Mouse (Mus musculus): ENCODE measurements around the gene Erp27. TPM values are rescaled to one million over a fixed set of nuclear protein-coding genes. Genes with fewer than 3 reads are reported as not detected.

Erp27 gene
- polyA plus RNA-seq, 1 experiment from 2014 or later = 0.34 TPM

- H3K27me3 ChIP-seq (ENCODE audit: control insufficient read depth, insufficient read depth, low read length) = no peaks in the 10 kb centered on the region
- no peak overlapping the region for H3K27ac ChIP-seq (ENCODE audit: low read depth, low read length)
- H3K9ac ChIP-seq (ENCODE audit: low read depth, low read length) = no peak overlapping the region
- H3K4me3 ChIP-seq (ENCODE audit: low read depth, low read length) = no peak overlapping the region
- H3K36me3 ChIP-seq (ENCODE audit: control insufficient read depth, insufficient read depth, low read length) = no peaks in the 10 kb centered on the region
- H3K9me3 ChIP-seq (ENCODE audit: control insufficient read depth, low read length) = no peaks in the 10 kb centered on the region
- no peaks in the 10 kb centered on the region for H3K4me1 ChIP-seq (replicated peaks; ENCODE audit: control insufficient read depth, insufficient read depth, low read length)
- DNase-seq (ENCODE audit: low spot score) = no peak
- 90% methylated on average over 8 of the region's 8 CpGs for WGBS
- no peak for ATAC-seq (ENCODE audit: low FRiP score)
- H3K4me2 ChIP-seq (replicated peaks; ENCODE audit: low read depth, low read length) = no peak overlapping the region
Observed at GRCm38 (mm10) chr6:136954715-136955114, 32.7 kb upstream of the Erp27 start.

DNA sequence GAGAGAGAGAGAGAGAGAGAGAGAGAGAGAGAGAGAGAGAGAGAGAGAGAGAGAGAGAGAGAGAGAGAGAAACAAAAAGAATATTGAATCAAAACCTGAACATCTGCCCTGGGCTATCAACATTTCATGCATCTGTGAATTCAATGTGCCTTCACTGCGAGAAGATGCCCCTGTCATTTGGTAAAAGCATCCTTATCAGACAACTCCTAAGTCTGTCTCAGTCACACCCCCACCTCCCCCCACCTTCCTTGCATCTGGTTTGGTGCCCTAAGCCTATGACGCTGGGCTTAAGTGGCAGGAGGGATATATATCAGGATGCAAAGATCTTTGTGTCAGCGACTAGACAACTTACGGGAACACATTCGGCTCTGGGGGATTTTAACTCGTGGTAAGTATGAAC lies 32.2 kb upstream of the Erp27 start:
- no peak for DNase-seq (ENCODE audit: low spot score)

GRCm38 (mm10) chr6:136952930-136953329 lies 30.9 kb upstream of the Erp27 start:
- Histone ChIP-seq H3K4me1 (replicated peaks; ENCODE audit: control insufficient read depth, insufficient read depth, low read length) (no peaks in the 10 kb centered on the region), H3K9ac (ENCODE audit: low read depth, low read length) (no peak overlapping the region), H3K36me3 (ENCODE audit: control insufficient read depth, insufficient read depth, low read length) (no peaks in the 10 kb centered on the region), H3K9me3 (ENCODE audit: control insufficient read depth, low read length) (no peaks in the 10 kb centered on the region), H3K27ac (ENCODE audit: low read depth, low read length) (no peak overlapping the region), H3K4me2 (replicated peaks; ENCODE audit: low read depth, low read length) (no peak overlapping the region), H3K27me3 (ENCODE audit: control insufficient read depth, insufficient read depth, low read length) (no peaks in the 10 kb centered on the region), H3K4me3 (ENCODE audit: low read depth, low read length) (no peak overlapping the region)
- no peak for ATAC-seq (ENCODE audit: low FRiP score)
- no peak for DNase-seq (ENCODE audit: low spot score)
- 90% methylated on average over 9 of the region's 9 CpGs for WGBS

More for the DNA sequence above, 32.2 kb upstream of the Erp27 start:
- H3K9me3 ChIP-seq (ENCODE audit: control insufficient read depth, low read length) = no peaks in the 10 kb centered on the region
- 94% methylated on average over 6 of the region's 6 CpGs for WGBS
- H3K36me3 ChIP-seq (ENCODE audit: control insufficient read depth, insufficient read depth, low read length) = no peaks in the 10 kb centered on the region
- ATAC-seq (ENCODE audit: low FRiP score) = no peak
- H3K9ac ChIP-seq (ENCODE audit: low read depth, low read length) = no peak overlapping the region
- H3K4me3 ChIP-seq (ENCODE audit: low read depth, low read length) = no peak overlapping the region
- H3K27ac ChIP-seq (ENCODE audit: low read depth, low read length) = no peak overlapping the region
- no peak overlapping the region for H3K4me2 ChIP-seq (replicated peaks; ENCODE audit: low read depth, low read length)
- no peaks in the 10 kb centered on the region for H3K27me3 ChIP-seq (ENCODE audit: control insufficient read depth, insufficient read depth, low read length)
- no peaks in the 10 kb centered on the region for H3K4me1 ChIP-seq (replicated peaks; ENCODE audit: control insufficient read depth, insufficient read depth, low read length)

DNA sequence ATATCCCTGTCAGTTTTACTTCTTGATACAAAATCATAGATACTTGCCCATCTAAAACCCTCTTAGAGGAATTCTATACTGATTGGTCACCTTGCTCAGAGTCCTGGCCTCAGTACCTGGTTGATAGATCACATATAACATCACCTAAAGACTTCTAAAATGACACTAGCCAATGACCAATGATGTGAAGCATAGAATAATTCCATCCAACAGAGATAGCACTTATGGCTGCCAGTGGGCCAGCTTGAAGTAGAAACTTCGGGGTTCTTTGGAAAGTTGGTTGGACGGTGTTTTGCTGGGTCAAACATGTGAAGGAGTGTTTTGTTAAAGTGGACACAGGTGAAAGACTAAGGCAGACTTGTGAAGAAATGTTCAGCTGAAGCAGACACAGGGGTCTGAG lies 28.2 kb upstream of the Erp27 start:
- H3K27me3 ChIP-seq (ENCODE audit: control insufficient read depth, insufficient read depth, low read length) = no peaks in the 10 kb centered on the region
- ATAC-seq (ENCODE audit: low FRiP score) = no peak
- 92% methylated on average over 2 of the region's 2 CpGs for WGBS

GRCm38 (mm10) chr6:136947716-136948115 lies 25.7 kb upstream of the Erp27 start:
- no peak for ATAC-seq (ENCODE audit: low FRiP score)
- 47% methylated on average over 4 of the region's 4 CpGs for WGBS
- no peak for DNase-seq (ENCODE audit: low spot score)
- Histone ChIP-seq H3K27me3 (ENCODE audit: control insufficient read depth, insufficient read depth, low read length) (no peaks in the 10 kb centered on the region), H3K4me2 (replicated peaks; ENCODE audit: low read depth, low read length) (no peak overlapping the region), H3K4me3 (ENCODE audit: low read depth, low read length) (no peak overlapping the region), H3K36me3 (ENCODE audit: control insufficient read depth, insufficient read depth, low read length) (no peaks in the 10 kb centered on the region), H3K27ac (ENCODE audit: low read depth, low read length) (no peak overlapping the region), H3K9ac (ENCODE audit: low read depth, low read length) (no peak overlapping the region), H3K9me3 (ENCODE audit: control insufficient read depth, low read length) (no peaks in the 10 kb centered on the region), H3K4me1 (replicated peaks; ENCODE audit: control insufficient read depth, insufficient read depth, low read length) (no peaks in the 10 kb centered on the region)

More for the DNA sequence above, 28.2 kb upstream of the Erp27 start:
- no peak overlapping the region for H3K4me3 ChIP-seq (ENCODE audit: low read depth, low read length)
- H3K4me1 ChIP-seq (replicated peaks; ENCODE audit: control insufficient read depth, insufficient read depth, low read length) = no peaks in the 10 kb centered on the region
- no peaks in the 10 kb centered on the region for H3K36me3 ChIP-seq (ENCODE audit: control insufficient read depth, insufficient read depth, low read length)
- no peak overlapping the region for H3K27ac ChIP-seq (ENCODE audit: low read depth, low read length)
- DNase-seq (ENCODE audit: low spot score) = no peak
- H3K9me3 ChIP-seq (ENCODE audit: control insufficient read depth, low read length) = no peaks in the 10 kb centered on the region
- no peak overlapping the region for H3K4me2 ChIP-seq (replicated peaks; ENCODE audit: low read depth, low read length)
- no peak overlapping the region for H3K9ac ChIP-seq (ENCODE audit: low read depth, low read length)

- ATAC-seq (ENCODE audit: low FRiP score) = no peak
- WGBS = 54% methylated on average over 8 of the region's 9 CpGs
- peak; percentile 32 for DNase-seq (ENCODE audit: low spot score)
Observed at GRCm38 (mm10) chr6:136946943-136947342, 25.0 kb upstream of the Erp27 start.

DNA sequence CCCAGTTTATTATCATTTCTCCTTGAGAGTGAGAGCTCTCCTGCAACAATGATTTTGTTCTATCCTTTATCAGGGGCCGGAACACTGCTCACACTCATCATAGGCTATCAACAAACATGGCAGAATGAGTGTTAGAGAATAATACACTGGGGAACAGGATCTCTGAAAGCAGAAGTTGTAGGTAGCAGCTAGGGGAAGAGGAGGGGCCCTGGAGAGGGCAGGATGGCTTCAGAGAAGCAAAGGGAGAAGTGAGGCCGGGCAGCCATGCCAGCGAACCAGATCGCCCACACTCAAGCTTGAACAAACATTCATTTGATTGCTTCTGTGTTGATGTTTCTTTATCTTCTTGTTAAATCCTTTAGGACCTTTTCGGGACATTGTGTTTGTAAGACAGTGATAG lies 24.3 kb upstream of the Erp27 start:
- no peak overlapping the region for H3K4me2 ChIP-seq (replicated peaks; ENCODE audit: low read depth, low read length)
- no peak overlapping the region for H3K4me3 ChIP-seq (ENCODE audit: low read depth, low read length)
- no peaks in the 10 kb centered on the region for H3K4me1 ChIP-seq (replicated peaks; ENCODE audit: control insufficient read depth, insufficient read depth, low read length)
- no peak overlapping the region for H3K27ac ChIP-seq (ENCODE audit: low read depth, low read length)
- DNase-seq (ENCODE audit: low spot score) (no peak), ATAC-seq (ENCODE audit: low FRiP score) (no peak)
- no peaks in the 10 kb centered on the region for H3K27me3 ChIP-seq (ENCODE audit: control insufficient read depth, insufficient read depth, low read length)
- no peak overlapping the region for H3K9ac ChIP-seq (ENCODE audit: low read depth, low read length)
- no peaks in the 10 kb centered on the region for H3K9me3 ChIP-seq (ENCODE audit: control insufficient read depth, low read length)
- 91% methylated on average over 5 of the region's 5 CpGs for WGBS
- H3K36me3 ChIP-seq (ENCODE audit: control insufficient read depth, insufficient read depth, low read length) = no peaks in the 10 kb centered on the region

More at GRCm38 (mm10) chr6:136946943-136947342, 25.0 kb upstream of the Erp27 start:
- Histone ChIP-seq H3K9ac (ENCODE audit: low read depth, low read length) (no peak overlapping the region), H3K36me3 (ENCODE audit: control insufficient read depth, insufficient read depth, low read length) (no peaks in the 10 kb centered on the region), H3K27me3 (ENCODE audit: control insufficient read depth, insufficient read depth, low read length) (no peaks in the 10 kb centered on the region), H3K4me3 (ENCODE audit: low read depth, low read length) (no peak overlapping the region), H3K4me1 (replicated peaks; ENCODE audit: control insufficient read depth, insufficient read depth, low read length) (no peaks in the 10 kb centered on the region), H3K27ac (ENCODE audit: low read depth, low read length) (no peak overlapping the region), H3K4me2 (replicated peaks; ENCODE audit: low read depth, low read length) (no peak overlapping the region), H3K9me3 (ENCODE audit: control insufficient read depth, low read length) (no peaks in the 10 kb centered on the region)

GRCm38 (mm10) chr6:136944511-136944910 lies 22.5 kb upstream of the Erp27 start:
- H3K9me3 ChIP-seq (ENCODE audit: control insufficient read depth, low read length) = no peaks in the 10 kb centered on the region
- ATAC-seq (ENCODE audit: low FRiP score) (no peak), DNase-seq (ENCODE audit: low spot score) (no peak)
- H3K4me3 ChIP-seq (ENCODE audit: low read depth, low read length) = no peak overlapping the region
- H3K36me3 ChIP-seq (ENCODE audit: control insufficient read depth, insufficient read depth, low read length) = no peaks in the 10 kb centered on the region
- no peaks in the 10 kb centered on the region for H3K27me3 ChIP-seq (ENCODE audit: control insufficient read depth, insufficient read depth, low read length)
- H3K4me2 ChIP-seq (replicated peaks; ENCODE audit: low read depth, low read length) = no peak overlapping the region
- no peak overlapping the region for H3K27ac ChIP-seq (ENCODE audit: low read depth, low read length)
- no peaks in the 10 kb centered on the region for H3K4me1 ChIP-seq (replicated peaks; ENCODE audit: control insufficient read depth, insufficient read depth, low read length)
- H3K9ac ChIP-seq (ENCODE audit: low read depth, low read length) = no peak overlapping the region
- WGBS = 91% methylated on average over 8 of the region's 8 CpGs

DNA sequence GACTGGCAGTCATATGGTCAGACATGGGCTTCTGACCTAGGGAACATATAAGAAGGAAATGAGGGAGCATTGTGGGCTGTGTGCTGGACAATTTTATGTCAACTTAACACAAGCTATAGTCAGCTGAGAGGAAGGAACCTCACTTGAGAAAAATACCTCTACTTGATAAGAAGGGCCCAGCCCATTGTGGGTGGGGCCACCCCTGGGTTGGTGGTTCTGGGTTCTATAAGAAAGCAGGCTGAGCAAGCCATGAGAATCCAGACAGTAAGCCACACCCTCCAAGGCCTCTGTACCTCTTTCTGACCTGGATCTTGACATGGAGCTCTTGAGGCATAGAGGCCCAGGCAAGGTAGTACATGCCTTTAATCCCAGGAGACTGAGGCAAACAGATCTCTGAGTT lies 21.4 kb upstream of the Erp27 start:
- no peaks in the 10 kb centered on the region for H3K36me3 ChIP-seq (ENCODE audit: control insufficient read depth, insufficient read depth, low read length)
- no peak overlapping the region for H3K4me2 ChIP-seq (replicated peaks; ENCODE audit: low read depth, low read length)
- no peak for DNase-seq (ENCODE audit: low spot score)
- no peaks in the 10 kb centered on the region for H3K9me3 ChIP-seq (ENCODE audit: control insufficient read depth, low read length)
- H3K9ac ChIP-seq (ENCODE audit: low read depth, low read length) = no peak overlapping the region
- H3K4me1 ChIP-seq (replicated peaks; ENCODE audit: control insufficient read depth, insufficient read depth, low read length) = no peaks in the 10 kb centered on the region
- ATAC-seq (ENCODE audit: low FRiP score) = no peak
- no peaks in the 10 kb centered on the region for H3K27me3 ChIP-seq (ENCODE audit: control insufficient read depth, insufficient read depth, low read length)
- H3K4me3 ChIP-seq (ENCODE audit: low read depth, low read length) = no peak overlapping the region
- H3K27ac ChIP-seq (ENCODE audit: low read depth, low read length) = no peak overlapping the region

Measured in hindbrain, embryonic 11.5 days (tissue).